Comparison of ENCODE assay signal across 20 mouse cellular contexts in the genomic region with DNA sequence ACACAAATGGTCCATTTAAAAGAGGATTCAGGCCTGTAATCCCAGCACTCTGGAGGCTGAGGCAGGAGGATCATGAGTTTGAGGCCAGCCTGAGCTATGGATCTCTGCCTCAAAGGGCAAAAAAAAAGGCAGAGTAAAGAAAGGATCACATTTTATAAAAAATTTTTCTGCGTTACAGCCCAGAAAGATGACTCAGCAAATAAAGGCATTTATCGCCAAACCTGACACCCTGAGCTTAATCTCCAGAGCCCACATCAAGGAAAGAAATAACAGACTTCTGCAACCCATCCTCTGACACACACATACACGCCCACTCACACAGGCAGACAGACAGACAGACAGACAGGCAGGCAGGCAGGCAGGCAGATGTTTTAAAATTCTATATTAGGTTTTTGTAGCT.
DNase-seq lines count a peak whose midpoint lies in the region; TF ChIP-seq lines count a peak whose summit lies in the region.
"Had no signal": no experiment of that assay in that cellular context is flagged by ENCODE, and none has a peak within 500 bp of the region (broad histone marks: within the 10 kb centered on the region; RNA-seq: fewer than 3 reads in every experiment).

No protein-coding gene starts in this region.

- H3K9ac ChIP-seq in CH12.LX (ENCODE audit: insufficient read depth, low read depth) (no peak overlapping the region), ES-E14 (ENCODE audit: insufficient read depth, low read depth, low read length, poor library complexity, severe bottlenecking) (no peak overlapping the region), MEL (ENCODE audit: control insufficient read depth, low read depth, low read length, poor library complexity, severe bottlenecking) (no peak overlapping the region)

- TF ChIP-seq RAD21 in CH12.LX (IDR thresholded peaks at IDR 0.05; ENCODE audit: low read depth, low read length) (no peak), MEL (IDR thresholded peaks at IDR 0.05; ENCODE audit: low read depth, low read length) (no peak)

- TF ChIP-seq POLR2A in CH12.LX (IDR thresholded peaks at IDR 0.05; ENCODE audit: low read depth, low read length), result no peak
- no peak for TF ChIP-seq POLR2A in MEL (IDR thresholded peaks at IDR 0.05; ENCODE audit: control insufficient read depth in 1 of 2, insufficient read depth in 1 of 2, low read depth in 1 of 2, low read length in 2 of 2, poor library complexity in 1 of 2)

- no peaks in the 10 kb centered on the region for H3K4me1 ChIP-seq in CH12.LX (ENCODE audit: control insufficient read depth in 1 of 2, insufficient read depth in 2 of 2)
- no peaks in the 10 kb centered on the region for H3K4me1 ChIP-seq in ES-E14 (ENCODE audit: control insufficient read depth in 2 of 2, insufficient read depth in 2 of 2, low read length in 2 of 2, poor library complexity in 1 of 2)
- H3K4me1 ChIP-seq in MEL (ENCODE audit: control insufficient read depth in 1 of 2, insufficient read depth in 2 of 2, low read length in 2 of 2), result no peaks in the 10 kb centered on the region

- dilution Hi-C loops in CH12.LX (cut with MboI; ENCODE audit: extremely low pct_ligation_motif_present, extremely low pct_unique_long_range_greater_than_20kb, low sequenced_read_pairs), result no loop called here

- in situ Hi-C loops in CH12.LX (cut with MboI; ENCODE audit: low pct_ligation_motif_present, low pct_unique_long_range_greater_than_20kb, low sequenced_read_pairs) (no loop called here), ES-E14 (cut with MboI; ENCODE audit: low sequenced_read_pairs in 2 of 2, unreplicated experiment in 2 of 2) (no loop called here)

- TF ChIP-seq CTCF in CH12.LX (conservative IDR thresholded peaks at IDR 0.05 in 1 of 2, IDR thresholded peaks at IDR 0.05 in 1 of 2; ENCODE audit: low read depth in 2 of 2, low read length in 2 of 2), result no peak
- TF ChIP-seq CTCF in MEL (IDR thresholded peaks at IDR 0.05 in 2 of 3, conservative IDR thresholded peaks at IDR 0.05 in 1 of 3; ENCODE audit: control insufficient read depth in 1 of 3, insufficient read depth in 1 of 3, low read depth in 2 of 3, low read length in 3 of 3, poor library complexity in 1 of 3, severe bottlenecking in 1 of 3), result no peak

- DNase-seq in CH12.LX (ENCODE audit: extremely low read depth) (no peak), ES-E14 (ENCODE audit: low read depth, low spot score) (no peak), MEL (ENCODE audit: low read depth, low spot score) (peak; percentile 11)
- no peak for DNase-seq in kidney, adult 8-10 months
- DNase-seq in adrenal gland, postnatal 14 days, result no peak
- no peak for DNase-seq in cerebellum, postnatal 14 days
- DNase-seq: adrenal gland, adult 2 months; adrenal gland, adult 8-10 months; adrenal gland, postnatal 10 days; adrenal gland, postnatal 25 days; adrenal gland, postnatal 36 days; B cell, adult 2 months; cerebellum, adult 11 months; cerebellum, adult 11-12 months; cerebellum, adult 18-20 months; cerebellum, adult 2 months; cerebellum, adult 8-10 months; cerebellum, adult 9-10 months; cerebellum, adult 9-11 months had no signal

- H3K9me3 ChIP-seq in CH12.LX (replicated peaks; ENCODE audit: low read length) (no peaks in the 10 kb centered on the region), ES-E14 (ENCODE audit: control insufficient read depth, insufficient read depth, low read depth, low read length) (no peaks in the 10 kb centered on the region), MEL (replicated peaks; ENCODE audit: insufficient read depth, low read length) (no peaks in the 10 kb centered on the region)
- H3K9me3 ChIP-seq: G1E had no signal

- H3K4me3 ChIP-seq in CH12.LX (replicated peaks in 1 of 3; ENCODE audit: low read depth in 2 of 3, low read length in 2 of 3, poor library complexity in 1 of 3) (no peak overlapping the region), ES-E14 (ENCODE audit: insufficient read depth in 1 of 2, low read depth in 1 of 2, low read length in 2 of 2, poor library complexity in 1 of 2, severe bottlenecking in 1 of 2) (no peak overlapping the region), MEL (ENCODE audit: control insufficient read depth in 1 of 2, insufficient read depth in 1 of 2, low read depth in 2 of 2, low read length in 2 of 2) (no peak overlapping the region)

- no peaks in the 10 kb centered on the region for H3K36me3 ChIP-seq in CH12.LX (replicated peaks in 1 of 2; ENCODE audit: control insufficient read depth in 1 of 2, insufficient read depth in 1 of 2, low read length in 1 of 2)
- H3K36me3 ChIP-seq in ES-E14 (ENCODE audit: control insufficient read depth, insufficient read depth, low read length, poor library complexity, severe bottlenecking), result no peaks in the 10 kb centered on the region
- H3K36me3 ChIP-seq in MEL (ENCODE audit: control insufficient read depth in 1 of 2, insufficient read depth in 2 of 2, low read length in 2 of 2), result no peaks in the 10 kb centered on the region
- H3K36me3 ChIP-seq: G1E had no signal

- H3K4me2 ChIP-seq in CH12.LX (ENCODE audit: insufficient read depth, low read depth, poor library complexity, severe bottlenecking), result no peak overlapping the region

- TF ChIP-seq EP300 in CH12.LX (IDR thresholded peaks at IDR 0.05; ENCODE audit: low read length) (no peak), MEL (IDR thresholded peaks at IDR 0.05; ENCODE audit: low read depth in 1 of 2, low read length in 2 of 2) (no peak)

- H3K27ac ChIP-seq in CH12.LX (ENCODE audit: insufficient read depth, low read depth) (no peak overlapping the region), ES-E14 (ENCODE audit: insufficient read depth, low read depth, low read length, poor library complexity, severe bottlenecking) (no peak overlapping the region), MEL (ENCODE audit: control insufficient read depth, low read depth, low read length) (no peak overlapping the region)

- H3K79me2 ChIP-seq in CH12.LX (replicated peaks; ENCODE audit: control insufficient read depth, extremely low read depth, insufficient read depth, poor library complexity, severe bottlenecking) (no peaks in the 10 kb centered on the region), MEL (ENCODE audit: control insufficient read depth, insufficient read depth, low read length, poor library complexity) (no peaks in the 10 kb centered on the region)

- H3K27me3 ChIP-seq in CH12.LX (replicated peaks), result peaks cover 26% of the 10 kb centered on the region
- H3K27me3 ChIP-seq in MEL (ENCODE audit: control insufficient read depth in 1 of 2, insufficient read depth in 2 of 2, low read length in 2 of 2), result no peaks in the 10 kb centered on the region

TF ChIP-seq in CH12.LX, 34 proteins besides CTCF, POLR2A, EP300 and RAD21:
- peak; percentile 54; the same call in 1 of the 2 replicates for TF ChIP-seq MAFK (IDR thresholded peaks at IDR 0.05; ENCODE audit: insufficient replicate concordance, low read length)
- TF ChIP-seq MAZ (IDR thresholded peaks at IDR 0.05; ENCODE audit: low read depth, low read length), result no peak
TF ChIP-seq in CH12.LX: peak in this region for 1.

TF ChIP-seq in ES-E14, 5 proteins besides CTCF, POLR2A, EP300 and RAD21:
- TF ChIP-seq HCFC1 (IDR thresholded peaks at IDR 0.05; ENCODE audit: borderline replicate concordance, insufficient read depth, low read length) (no peak), MAFK (IDR thresholded peaks at IDR 0.05; ENCODE audit: insufficient read depth, low read depth, low read length) (peak; percentile 60; the same call in 1 of the 2 replicates), CHD2 (IDR thresholded peaks at IDR 0.05; ENCODE audit: low read depth, low read length) (no peak), ZNF384 (IDR thresholded peaks at IDR 0.05; ENCODE audit: low read depth, low read length) (no peak), ZC3H11A (IDR thresholded peaks at IDR 0.05; ENCODE audit: borderline replicate concordance, low read depth, low read length) (no peak)

TF ChIP-seq in MEL, 35 proteins besides CTCF, POLR2A, EP300 and RAD21:
- TF ChIP-seq NELFE (IDR thresholded peaks at IDR 0.05; ENCODE audit: low read depth, low read length) (no peak), TAL1 (IDR thresholded peaks at IDR 0.05; ENCODE audit: low read length) (no peak), MAFK (IDR thresholded peaks at IDR 0.05; ENCODE audit: borderline replicate concordance, low read depth, low read length) (peak; percentile 18; the same call in 1 of the 2 replicates), CHD2 (IDR thresholded peaks at IDR 0.05; ENCODE audit: low read length) (no peak), UBTF (IDR thresholded peaks at IDR 0.05; ENCODE audit: borderline replicate concordance, insufficient read depth, low read depth, low read length) (no peak)
